Mouse (Mus musculus) intestine, embryonic 14.5 days (tissue): ENCODE measurements around the gene Ankrd39. TPM values are rescaled to one million over a fixed set of nuclear protein-coding genes. Genes with fewer than 3 reads are reported as not detected.

Source experiments
- ATAC-seq: fragments of 200-750 bp; cut with Nextera tagmentation; replicated peaks from 2 replicates; pipeline ENCODE4 v1.8.0; 2017; ENCODE audit warnings: low read depth, moderate number of reproducible peaks, moderate TSS enrichment, moderate library complexity; ENCODE audit not compliant: low FRiP score, low TSS enrichment
- DNase-seq: peaks from one replicate; pipeline ENCODE4 v3.0.0-alpha.2; 2018; ENCODE audit warnings: low spot score
- H3K27ac ChIP-seq: fragments of 300-500 bp; sonication (generic); 2 replicates; pipeline ENCODE4 v1.5.1; 2014; ENCODE audit warnings: low read depth, mild to moderate bottlenecking, control low read depth
- H3K27me3 ChIP-seq: fragments of 300-500 bp; sonication (generic); replicated peaks from 2 replicates; pipeline ENCODE4 v1.6.1; 2014; ENCODE audit warnings: low read length, control low read depth; ENCODE audit not compliant: control insufficient read depth, insufficient read depth
- H3K36me3 ChIP-seq: fragments of 300-500 bp; sonication (generic); 2 replicates; pipeline ENCODE4 v1.6.1; 2014; ENCODE audit warnings: low read length, control low read depth; ENCODE audit not compliant: control insufficient read depth, insufficient read depth
- H3K4me1 ChIP-seq: fragments of 300-500 bp; sonication (generic); replicated peaks from 2 replicates; pipeline ENCODE4 v1.6.1; 2014; ENCODE audit warnings: low read length, control low read depth, mixed read lengths; ENCODE audit not compliant: control insufficient read depth, insufficient read depth
- H3K4me2 ChIP-seq: fragments of 300-500 bp; sonication (generic); 2 replicates; pipeline ENCODE4 v1.6.1; 2014; ENCODE audit warnings: low read length
- H3K4me3 ChIP-seq: fragments of 300-500 bp; sonication (generic); 2 replicates; pipeline ENCODE4 v1.5.1; 2014; ENCODE audit warnings: low read depth, low read length, control low read depth, mixed read lengths
- H3K9ac ChIP-seq: fragments of 300-500 bp; sonication (generic); 2 replicates; pipeline ENCODE4 v1.6.1; 2014; ENCODE audit warnings: mild to moderate bottlenecking, low read length
- H3K9me3 ChIP-seq: fragments of 300-500 bp; sonication (generic); 2 replicates; pipeline ENCODE4 v1.6.1; 2016; ENCODE audit warnings: low read length, control low read depth; ENCODE audit not compliant: control insufficient read depth
- WGBS: fragments of 180-500 bp; shearing (Covaris S2); extraction: QIAGEN DNeasy Blood & Tissue Kit; methylation state at CpG from one replicate; pipeline ENCODE4 v1.1.7; 2014; 5-methylcytosine and 5-hydroxymethylcytosine counted together
- polyA plus RNA-seq: library from polyadenylated mRNA; unstranded; fragments of >200 nt; fragmentation: Nextera tagmentation; extraction: Ambion mirVana; gene quantifications from 2 replicates; pipeline ENCODE4 v1.2.1, GENCODE M21; 2014

The Ankrd39 gene
- polyA plus RNA-seq = 25.7 and 28.6 TPM in 2 replicates

GRCm38 (mm10) chr1:36546888-36547471 is at the start of gene Ankrd39:
Gene Ankrd39 (minus strand): TSS chr1:36547445.
- peak; percentile 96 for ATAC-seq
- under 1% methylated on average over 43 of the region's 43 CpGs for WGBS
- peaks cover 27% of the 10 kb centered on the region for H3K4me1 ChIP-seq
- H3K9ac ChIP-seq = peak within 1 kb of the TSS; percentile 60
- peak within 1 kb of the TSS; percentile 73 for H3K4me3 ChIP-seq
- DNase-seq = peak; percentile 91
- H3K27ac ChIP-seq = peak within 1 kb of the TSS; percentile 60
- peaks cover 41% of the 10 kb centered on the region for H3K36me3 ChIP-seq
- H3K27me3 ChIP-seq = no peaks in the 10 kb centered on the region
- H3K9me3 ChIP-seq = no peaks in the 10 kb centered on the region
- H3K4me2 ChIP-seq = peak within 1 kb of the TSS; percentile 75

GRCm38 (mm10) chr1:36596114-36596513 is 48.9 kb upstream of the Ankrd39 start:
- DNase-seq (no peak), ATAC-seq (no peak)
- peaks cover 12% of the 10 kb centered on the region for H3K4me1 ChIP-seq
- no peaks in the 10 kb centered on the region for H3K9me3 ChIP-seq
- H3K4me2 ChIP-seq = no peak overlapping the region; the same call in 1 of the 2 replicates
- H3K36me3 ChIP-seq = no peaks in the 10 kb centered on the region
- WGBS = 54% methylated on average over 4 of the region's 4 CpGs
- no peak overlapping the region for H3K4me3 ChIP-seq
- peak overlapping the region; percentile 59 for H3K27ac ChIP-seq
- no peak overlapping the region for H3K9ac ChIP-seq
- H3K27me3 ChIP-seq = no peaks in the 10 kb centered on the region

- peaks cover 16% of the 10 kb centered on the region for H3K4me1 ChIP-seq
- no peaks in the 10 kb centered on the region for H3K27me3 ChIP-seq
- no peak overlapping the region for H3K4me2 ChIP-seq
- DNase-seq (no peak), ATAC-seq (peak; percentile 38)
- 43% methylated on average over 10 of the region's 10 CpGs for WGBS
- H3K9ac ChIP-seq = no peak overlapping the region
- no peaks in the 10 kb centered on the region for H3K9me3 ChIP-seq
- H3K27ac ChIP-seq = peak overlapping the region; percentile 59
- no peak overlapping the region for H3K4me3 ChIP-seq
- H3K36me3 ChIP-seq = no peaks in the 10 kb centered on the region
These were observed 48.1 kb upstream of the Ankrd39 start for GRCm38 (mm10) chr1:36595167-36595931.

GRCm38 (mm10) chr1:36593099-36593498 is 45.9 kb upstream of the Ankrd39 start:
- H3K27me3 ChIP-seq = no peaks in the 10 kb centered on the region
- H3K4me1 ChIP-seq = peaks cover 35% of the 10 kb centered on the region
- no peak overlapping the region for H3K9ac ChIP-seq
- H3K9me3 ChIP-seq = no peaks in the 10 kb centered on the region
- no peaks in the 10 kb centered on the region for H3K36me3 ChIP-seq
- DNase-seq (no peak), ATAC-seq (no peak)
- no peak overlapping the region for H3K4me3 ChIP-seq
- H3K27ac ChIP-seq = no peak overlapping the region
- H3K4me2 ChIP-seq = no peak overlapping the region
- 9% methylated on average over 1 of the region's 1 CpGs for WGBS

- 79% methylated on average over 2 of the region's 2 CpGs for WGBS
- no peaks in the 10 kb centered on the region for H3K27me3 ChIP-seq
- H3K4me1 ChIP-seq = peaks cover 40% of the 10 kb centered on the region
- no peak for ATAC-seq
- no peaks in the 10 kb centered on the region for H3K9me3 ChIP-seq
- H3K4me3 ChIP-seq = no peak overlapping the region
- H3K9ac ChIP-seq = no peak overlapping the region
- no peaks in the 10 kb centered on the region for H3K36me3 ChIP-seq
- H3K4me2 ChIP-seq = no peak overlapping the region
- DNase-seq = no peak
- H3K27ac ChIP-seq = no peak overlapping the region
These were observed 44.2 kb upstream of the Ankrd39 start for GRCm38 (mm10) chr1:36591408-36591807.

- no peak for ATAC-seq
These were observed 43.4 kb upstream of the Ankrd39 start for GRCm38 (mm10) chr1:36590664-36591063.

GRCm38 (mm10) chr1:36589486-36589885 is 42.2 kb upstream of the Ankrd39 start:
- Histone ChIP-seq H3K9ac (no peak overlapping the region), H3K9me3 (no peaks in the 10 kb centered on the region), H3K27ac (peak overlapping the region; percentile 78; the same call in 1 of the 2 replicates), H3K36me3 (no peaks in the 10 kb centered on the region), H3K4me3 (no peak overlapping the region), H3K4me1 (peaks cover 27% of the 10 kb centered on the region), H3K4me2 (no peak overlapping the region), H3K27me3 (no peaks in the 10 kb centered on the region)
- ATAC-seq = no peak
- no peak for DNase-seq
- 51% methylated on average over 6 of the region's 6 CpGs for WGBS

More at GRCm38 (mm10) chr1:36590664-36591063, 43.4 kb upstream of the Ankrd39 start:
- H3K4me3 ChIP-seq = no peak overlapping the region
- H3K9me3 ChIP-seq = no peaks in the 10 kb centered on the region
- H3K36me3 ChIP-seq = no peaks in the 10 kb centered on the region
- H3K4me2 ChIP-seq = no peak overlapping the region
- 0 out of 2 replicates have a peak overlapping the region, but pooled peaks have one; percentile 43 for H3K27ac ChIP-seq
- H3K4me1 ChIP-seq = peaks cover 32% of the 10 kb centered on the region
- H3K9ac ChIP-seq = no peak overlapping the region
- H3K27me3 ChIP-seq = no peaks in the 10 kb centered on the region
- WGBS = 70% methylated on average over 9 of the region's 9 CpGs
- no peak for DNase-seq

- Histone ChIP-seq H3K4me3 (no peak overlapping the region), H3K27me3 (no peaks in the 10 kb centered on the region), H3K4me1 (peaks cover 27% of the 10 kb centered on the region), H3K36me3 (no peaks in the 10 kb centered on the region), H3K9me3 (no peaks in the 10 kb centered on the region), H3K27ac (peak overlapping the region; percentile 78), H3K9ac (no peak overlapping the region), H3K4me2 (no peak overlapping the region)
- 44% methylated on average over 13 of the region's 13 CpGs for WGBS
- DNase-seq (no peak), ATAC-seq (peak; percentile 62; the same call in 1 of the 2 replicates)
These were observed 41.5 kb upstream of the Ankrd39 start for GRCm38 (mm10) chr1:36588476-36589450.
